Mouse (Mus musculus) heart, embryonic 16.5 days (tissue): ENCODE results near the gene Zswim9. TPM values are rescaled to one million over a fixed set of nuclear protein-coding genes. Genes with fewer than 3 reads are reported as not detected.
"Not testable (repeated sequence)": the region's sequence is repeated elsewhere in the genome, so short reads cannot be mapped to it uniquely, and the experiment has no call there.

Experiments used
- ATAC-seq: fragments of 200-750 bp; cut with Nextera tagmentation; replicated peaks from 2 replicates; pipeline ENCODE4 v1.8.0; 2017; ENCODE audit warnings: moderate number of reproducible peaks; ENCODE audit not compliant: insufficient read depth, low FRiP score; ENCODE audit errors: extremely low read depth
- H3K27ac ChIP-seq: fragments of 300-500 bp; sonication (generic); 2 replicates; pipeline ENCODE4 v1.5.1; 2014; ENCODE audit warnings: mild to moderate bottlenecking, low read length, control low read depth, moderate library complexity
- H3K27me3 ChIP-seq: fragments of 300-500 bp; sonication (generic); 2 replicates; pipeline ENCODE4 v1.6.1; 2014; ENCODE audit warnings: low read length, mixed read lengths; ENCODE audit not compliant: control insufficient read depth, insufficient read depth
- H3K36me3 ChIP-seq: fragments of 300-500 bp; sonication (generic); 2 replicates; pipeline ENCODE4 v1.6.1; 2014; ENCODE audit not compliant: control insufficient read depth, insufficient read depth
- H3K4me1 ChIP-seq: fragments of 300-500 bp; sonication (generic); 2 replicates; pipeline ENCODE4 v1.6.1; 2014; ENCODE audit warnings: low read length, mixed read lengths; ENCODE audit not compliant: control insufficient read depth, insufficient read depth
- H3K4me2 ChIP-seq: fragments of 300-500 bp; sonication (generic); 2 replicates; pipeline ENCODE4 v1.6.1; 2014; ENCODE audit warnings: low read depth, mild to moderate bottlenecking, control low read depth, low read length
- H3K4me3 ChIP-seq: fragments of 300-500 bp; sonication (generic); 2 replicates; pipeline ENCODE4 v1.5.1; 2014; ENCODE audit warnings: mild to moderate bottlenecking, control low read depth, low read length
- H3K9ac ChIP-seq: fragments of 300-500 bp; sonication (generic); 2 replicates; pipeline ENCODE4 v1.6.1; 2014; ENCODE audit warnings: low read length, control low read depth
- H3K9me3 ChIP-seq: fragments of 300-500 bp; sonication (generic); replicated peaks from 2 replicates; pipeline ENCODE4 v1.6.1; 2016; ENCODE audit warnings: low read length; ENCODE audit not compliant: control insufficient read depth
- WGBS: fragments of 180-500 bp; shearing (Covaris S2); extraction: QIAGEN DNeasy Blood & Tissue Kit; methylation state at CpG from one replicate; pipeline ENCODE4 v1.1.7; 2014; 5-methylcytosine and 5-hydroxymethylcytosine counted together
- polyA plus RNA-seq: library from polyadenylated mRNA; unstranded; fragments of >200 nt; fragmentation: Nextera tagmentation; extraction: Ambion mirVana; gene quantifications from 2 replicates; pipeline ENCODE4 v1.2.1, GENCODE M21; 2015

Zswim9 gene
- polyA plus RNA-seq, 1 experiment from 2014 or later, result 7.8 TPM

- Histone ChIP-seq H3K36me3 (peaks cover 61% of the 10 kb centered on the region), H3K9ac (no peak overlapping the region), H3K4me2 (no peak overlapping the region), H3K9me3 (no peaks in the 10 kb centered on the region), H3K4me1 (no peaks in the 10 kb centered on the region), H3K27me3 (no peaks in the 10 kb centered on the region), H3K27ac (no peak overlapping the region), H3K4me3 (no peak overlapping the region)
- WGBS, result 86% methylated on average over 1 of the region's 1 CpGs
- ATAC-seq, result no peak
Observed at GRCm38 (mm10) chr7:13301643-13302042, 23.1 kb upstream of the Zswim9 start.

- H3K27ac ChIP-seq, result no peak overlapping the region
- 91% methylated on average over 5 of the region's 5 CpGs for WGBS
- no peak for ATAC-seq
Observed at GRCm38 (mm10) chr7:13298821-13299220, 20.3 kb upstream of the Zswim9 start.

GRCm38 (mm10) chr7:13297636-13298035 is 19.1 kb upstream of the Zswim9 start:
- Histone ChIP-seq H3K9ac (no peak overlapping the region), H3K4me2 (no peak overlapping the region), H3K9me3 (no peaks in the 10 kb centered on the region), H3K4me3 (no peak overlapping the region), H3K27me3 (no peaks in the 10 kb centered on the region), H3K36me3 (peaks cover 58% of the 10 kb centered on the region), H3K4me1 (no peaks in the 10 kb centered on the region), H3K27ac (no peak overlapping the region)
- WGBS, result 89% methylated on average over 1 of the region's 1 CpGs
- no peak for ATAC-seq

More at GRCm38 (mm10) chr7:13298821-13299220, 20.3 kb upstream of the Zswim9 start:
- no peaks in the 10 kb centered on the region for H3K4me1 ChIP-seq
- no peak overlapping the region for H3K4me3 ChIP-seq
- no peak overlapping the region for H3K9ac ChIP-seq
- no peaks in the 10 kb centered on the region for H3K9me3 ChIP-seq
- peaks cover 61% of the 10 kb centered on the region for H3K36me3 ChIP-seq
- no peak overlapping the region for H3K4me2 ChIP-seq
- H3K27me3 ChIP-seq, result no peaks in the 10 kb centered on the region

GRCm38 (mm10) chr7:13295256-13295655 is 16.7 kb upstream of the Zswim9 start:
- Histone ChIP-seq H3K4me2 (no peak overlapping the region), H3K4me3 (no peak overlapping the region), H3K4me1 (no peaks in the 10 kb centered on the region), H3K27ac (no peak overlapping the region), H3K27me3 (no peaks in the 10 kb centered on the region), H3K36me3 (peaks cover 59% of the 10 kb centered on the region), H3K9me3 (no peaks in the 10 kb centered on the region), H3K9ac (no peak overlapping the region)
- ATAC-seq, result no peak
- WGBS, result 89% methylated on average over 7 of the region's 7 CpGs

- ATAC-seq, result no peak
- H3K27me3 ChIP-seq, result no peaks in the 10 kb centered on the region
- no peak overlapping the region for H3K27ac ChIP-seq
- H3K9ac ChIP-seq, result no peak overlapping the region
- 78% methylated on average over 11 of the region's 11 CpGs for WGBS
- H3K4me3 ChIP-seq, result no peak overlapping the region
- no peak overlapping the region for H3K4me2 ChIP-seq
- H3K36me3 ChIP-seq, result peaks cover 56% of the 10 kb centered on the region
- H3K9me3 ChIP-seq, result no peaks in the 10 kb centered on the region
- no peaks in the 10 kb centered on the region for H3K4me1 ChIP-seq
Observed at GRCm38 (mm10) chr7:13293878-13294855, 15.6 kb upstream of the Zswim9 start.

GRCm38 (mm10) chr7:13291370-13291769 is 12.8 kb upstream of the Zswim9 start:
- no peak overlapping the region for H3K27ac ChIP-seq
- H3K9me3 ChIP-seq, result no peaks in the 10 kb centered on the region
- peaks cover 54% of the 10 kb centered on the region for H3K36me3 ChIP-seq
- H3K4me1 ChIP-seq, result no peaks in the 10 kb centered on the region
- no peak overlapping the region for H3K9ac ChIP-seq
- H3K4me2 ChIP-seq, result no peak overlapping the region
- no peaks in the 10 kb centered on the region for H3K27me3 ChIP-seq
- H3K4me3 ChIP-seq, result no peak overlapping the region
- WGBS, result 87% methylated on average over 2 of the region's 2 CpGs
- ATAC-seq, result no peak

GRCm38 (mm10) chr7:13290041-13290675 is 11.6 kb upstream of the Zswim9 start:
- no peak overlapping the region for H3K27ac ChIP-seq
- no peak overlapping the region for H3K4me3 ChIP-seq
- H3K4me1 ChIP-seq, result no peaks in the 10 kb centered on the region
- no peaks in the 10 kb centered on the region for H3K9me3 ChIP-seq
- no peak overlapping the region for H3K9ac ChIP-seq
- no peak for ATAC-seq
- peaks cover 51% of the 10 kb centered on the region for H3K36me3 ChIP-seq
- WGBS, result 85% methylated on average over 1 of the region's 1 CpGs
- H3K4me2 ChIP-seq, result no peak overlapping the region
- no peaks in the 10 kb centered on the region for H3K27me3 ChIP-seq

- Histone ChIP-seq H3K4me1 (no peaks in the 10 kb centered on the region), H3K27ac (no peak overlapping the region), H3K27me3 (no peaks in the 10 kb centered on the region), H3K9me3 (no peaks in the 10 kb centered on the region), H3K4me2 (no peak overlapping the region), H3K9ac (no peak overlapping the region), H3K36me3 (peaks cover 54% of the 10 kb centered on the region), H3K4me3 (no peak overlapping the region)
- 44% methylated on average over 5 of the region's 5 CpGs for WGBS
- ATAC-seq, result no peak
Observed at GRCm38 (mm10) chr7:13288621-13289020, 10.1 kb upstream of the Zswim9 start.

GRCm38 (mm10) chr7:13278957-13279356 is 436 bp upstream of the Zswim9 start:
- peak overlapping the region; percentile 88 for H3K4me3 ChIP-seq
- H3K4me1 ChIP-seq, H3K27me3 ChIP-seq, H3K9me3 ChIP-seq: not testable (repeated sequence)
- ATAC-seq, result peak; percentile 52
- H3K36me3 ChIP-seq, result peaks cover 26% of the 10 kb centered on the region
- peak overlapping the region; percentile 96; the same call in 1 of the 2 replicates for H3K27ac ChIP-seq
- peak overlapping the region; percentile 92 for H3K9ac ChIP-seq
- 0% methylated on average over 13 of the region's 29 CpGs for WGBS
- peak overlapping the region; percentile 77 for H3K4me2 ChIP-seq
